Mouse (Mus musculus) mesoderm, embryonic 11.5 days (tissue): ENCODE data around the gene Tmem274.
"Not testable (repeated sequence)": the region's sequence is repeated elsewhere in the genome, so short reads cannot be mapped to it uniquely, and the experiment has no call there.

ENCODE experiments used
- DNase-seq: peaks from one replicate; pipeline ENCODE4 v3.0.0-alpha.2; 2012; ENCODE audit warnings: low read depth, low spot score

The Tmem274 gene

GRCm38 (mm10) chr4:149477078-149477477 lies at the start of gene Tmem274:
Gene Tmem274 (plus strand): TSS chr4:149477378.
- DNase-seq = no peak

- no peak for DNase-seq
These were observed 47.6 kb upstream of the Tmem274 start for GRCm38 (mm10) chr4:149429592-149429991.

- DNase-seq = not testable (repeated sequence)
These were observed 45.3 kb upstream of the Tmem274 start for GRCm38 (mm10) chr4:149431887-149432286.

- no peak for DNase-seq
These were observed 36.6 kb upstream of the Tmem274 start for GRCm38 (mm10) chr4:149440576-149440975.

GRCm38 (mm10) chr4:149442436-149442835 lies 34.7 kb upstream of the Tmem274 start:
- no peak for DNase-seq

GRCm38 (mm10) chr4:149444465-149444864 lies 32.7 kb upstream of the Tmem274 start:
- no peak for DNase-seq

GRCm38 (mm10) chr4:149444964-149445701 lies 32.0 kb upstream of the Tmem274 start:
- peak; percentile 97 for DNase-seq

- DNase-seq = peak; percentile 85
These were observed 31.3 kb upstream of the Tmem274 start for GRCm38 (mm10) chr4:149445868-149446267.

GRCm38 (mm10) chr4:149446309-149446708 lies 30.9 kb upstream of the Tmem274 start:
- DNase-seq = no peak

- DNase-seq = no peak
These were observed 26.5 kb upstream of the Tmem274 start for GRCm38 (mm10) chr4:149450636-149451035.

- DNase-seq = no peak
These were observed 23.5 kb upstream of the Tmem274 start for GRCm38 (mm10) chr4:149453656-149454055.

GRCm38 (mm10) chr4:149454263-149454662 lies 22.9 kb upstream of the Tmem274 start:
- no peak for DNase-seq

GRCm38 (mm10) chr4:149454879-149455278 lies 22.3 kb upstream of the Tmem274 start, which contains the start of gene Rbp7:
Gene Rbp7 (minus strand): TSS chr4:149454978.
- DNase-seq = no peak

GRCm38 (mm10) chr4:149457163-149457562 lies 20.0 kb upstream of the Tmem274 start:
- not testable (repeated sequence) for DNase-seq

GRCm38 (mm10) chr4:149457831-149458430 lies 19.2 kb upstream of the Tmem274 start:
- DNase-seq = no peak

GRCm38 (mm10) chr4:149458526-149458925 lies 18.7 kb upstream of the Tmem274 start:
- DNase-seq = no peak

- no peak for DNase-seq
These were observed 17.8 kb upstream of the Tmem274 start for GRCm38 (mm10) chr4:149459425-149459824.

- not testable (repeated sequence) for DNase-seq
These were observed 16.7 kb upstream of the Tmem274 start for GRCm38 (mm10) chr4:149460475-149460874.

GRCm38 (mm10) chr4:149461579-149462304 lies 15.4 kb upstream of the Tmem274 start:
- DNase-seq = no peak

- DNase-seq = no peak
These were observed 14.7 kb upstream of the Tmem274 start for GRCm38 (mm10) chr4:149462305-149462971.

- DNase-seq = no peak
These were observed 13.7 kb upstream of the Tmem274 start for GRCm38 (mm10) chr4:149463435-149463950.

- DNase-seq = no peak
These were observed 7.6 kb upstream of the Tmem274 start for GRCm38 (mm10) chr4:149469557-149469956.
